Mouse (Mus musculus) liver, adult (tissue): ENCODE measurements around the gene Epha10.

Experiments
- GATA4 ChIP-seq: IDR thresholded peaks from 2 replicates; pipeline ENCODE4 v1.6.1; 2014; ENCODE audit warnings: mild to moderate bottlenecking, low read length; ENCODE audit not compliant: insufficient replicate concordance

Epha10 gene

DNA sequence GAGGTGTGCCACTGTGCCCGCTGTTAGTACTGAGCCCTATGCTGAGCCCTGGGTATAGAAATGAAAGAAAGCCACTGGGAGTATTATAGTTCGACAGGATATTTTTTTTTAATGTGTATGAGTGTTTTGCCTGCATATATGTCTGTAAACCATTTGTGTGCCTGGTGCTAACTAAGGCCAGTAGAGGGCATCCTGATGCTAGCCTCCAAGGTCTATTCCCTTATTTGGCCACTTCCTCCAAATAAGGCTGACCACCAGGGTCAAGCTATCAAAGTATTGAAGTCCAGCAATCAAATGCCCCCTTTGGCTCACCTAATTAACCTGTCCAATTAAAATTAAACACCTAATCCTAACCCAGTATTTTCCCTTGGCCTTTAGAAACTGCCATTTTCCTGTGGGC, 64.3 kb downstream of the Epha10 start:
- TF ChIP-seq GATA4: no peak

DNA sequence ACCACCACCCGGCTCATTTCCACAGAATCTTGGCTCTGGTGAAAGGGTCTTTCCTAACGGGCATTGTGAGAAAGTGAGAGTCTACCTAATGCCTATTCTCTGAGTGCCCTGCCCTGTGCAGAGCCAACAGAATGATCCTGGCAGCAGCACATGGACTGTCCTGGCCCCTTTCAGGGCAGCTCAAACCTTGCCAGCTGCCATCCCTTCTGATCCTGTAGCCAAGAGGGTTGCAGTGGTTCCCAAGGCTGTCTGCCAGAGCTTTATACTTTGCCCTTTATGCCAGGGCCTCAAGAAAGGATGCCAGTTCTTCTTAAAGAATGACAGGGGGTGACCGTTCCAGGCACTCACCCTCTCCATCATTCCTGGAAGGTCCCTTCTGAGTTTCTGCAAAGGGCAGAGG, 68.8 kb downstream of the Epha10 start:
- TF ChIP-seq GATA4: no peak

DNA sequence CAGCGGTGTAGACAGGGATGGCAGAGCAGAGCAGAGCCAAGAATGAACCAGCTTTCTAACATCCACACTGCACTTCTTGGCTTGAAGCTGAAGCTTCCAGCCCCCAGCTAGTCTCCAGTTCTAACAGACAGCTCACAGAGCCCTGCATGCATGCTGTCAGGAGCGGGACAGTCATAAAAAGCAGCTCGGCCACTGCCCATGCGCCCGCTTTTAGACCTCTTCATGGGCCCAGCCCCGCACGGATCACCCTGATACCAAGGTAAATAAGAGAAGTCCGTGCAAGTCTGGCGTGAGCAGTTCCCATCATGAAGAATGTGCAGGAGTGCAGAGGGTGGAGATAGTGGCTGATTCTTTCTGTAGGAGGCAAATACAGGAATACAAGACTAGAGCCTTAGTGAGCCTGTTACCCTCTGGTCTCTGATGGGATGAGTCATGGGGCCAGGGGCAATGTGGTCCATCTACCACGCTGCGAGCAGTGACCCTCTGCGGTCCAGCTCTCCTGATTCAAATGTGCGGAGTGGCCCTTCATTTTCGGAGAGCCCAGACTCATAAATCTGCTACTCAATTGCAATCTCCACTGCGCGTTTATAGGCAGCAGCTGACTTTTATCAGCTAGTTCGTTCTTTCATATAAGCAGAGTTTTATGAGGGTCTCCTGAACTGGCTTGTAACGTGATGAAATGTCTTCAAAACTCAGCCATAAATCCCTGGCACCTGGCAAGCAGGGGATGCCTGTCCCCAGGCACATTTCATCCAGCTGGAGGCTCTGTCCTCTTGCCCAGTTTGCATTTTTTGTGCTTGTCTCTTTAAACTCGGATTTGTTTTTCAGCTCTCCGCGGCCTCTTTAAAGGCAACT, 69.7 kb downstream of the Epha10 start:
- TF ChIP-seq GATA4: no peak

DNA sequence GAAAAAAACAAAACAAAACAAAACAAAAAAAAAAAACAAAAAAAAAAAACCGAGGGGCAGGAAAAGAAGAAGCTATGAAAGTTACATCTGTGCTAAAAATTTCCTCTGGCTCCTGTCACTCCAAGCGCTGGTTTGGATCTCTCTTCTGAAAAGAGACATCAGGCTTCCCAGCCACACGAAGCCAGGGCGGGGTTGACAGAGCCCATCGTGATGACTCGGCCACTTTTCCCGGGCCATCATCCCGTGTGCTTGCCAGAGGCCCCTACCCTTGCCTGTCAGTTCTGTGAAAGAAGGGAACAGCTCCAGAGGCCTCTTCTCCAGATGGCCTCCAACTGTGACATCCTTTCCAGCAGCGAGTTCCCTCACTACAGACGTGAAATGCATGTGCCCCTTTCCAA, 70.3 kb downstream of the Epha10 start:
- no peak for TF ChIP-seq GATA4

DNA sequence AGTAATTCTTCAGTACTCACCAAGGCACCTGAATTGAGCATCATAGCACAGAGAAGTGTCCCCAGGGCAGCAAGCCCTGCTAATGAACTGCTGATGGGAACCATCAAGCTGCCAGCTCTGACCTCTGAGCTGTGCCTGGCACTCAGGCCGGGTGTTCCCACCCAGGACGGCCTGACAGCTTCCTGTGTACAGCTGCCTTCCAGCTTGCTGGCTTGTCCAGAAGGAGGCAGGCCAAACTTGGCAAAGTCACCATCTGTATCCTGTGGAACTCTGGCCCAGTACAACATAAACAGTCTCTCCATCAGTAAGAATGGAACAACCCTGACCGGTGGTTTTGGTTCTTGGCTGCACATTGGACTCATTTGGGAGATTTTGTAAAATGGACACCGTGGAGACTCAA, 72.8 kb downstream of the Epha10 start:
- TF ChIP-seq GATA4: no peak

DNA sequence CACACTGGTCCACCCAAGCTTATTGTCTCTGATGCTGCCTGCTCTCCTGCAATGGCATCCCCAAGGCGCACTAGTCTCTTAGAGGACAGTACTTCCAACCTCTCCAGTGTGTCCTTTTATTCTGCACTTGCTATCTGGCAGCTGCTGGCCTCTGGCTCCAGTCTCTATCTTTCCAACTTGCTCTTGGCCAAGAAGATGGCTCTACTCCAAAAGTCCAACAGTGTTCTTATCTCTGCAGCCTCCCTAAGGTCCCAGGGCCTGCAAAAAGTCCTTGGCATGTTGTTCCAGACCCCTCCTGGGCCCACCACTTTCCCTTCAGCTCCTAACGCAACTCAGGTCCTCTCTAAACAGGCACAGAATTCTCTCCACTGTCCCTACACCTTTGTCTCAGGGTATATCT, 76.6 kb downstream of the Epha10 start:
- TF ChIP-seq GATA4: no peak

DNA sequence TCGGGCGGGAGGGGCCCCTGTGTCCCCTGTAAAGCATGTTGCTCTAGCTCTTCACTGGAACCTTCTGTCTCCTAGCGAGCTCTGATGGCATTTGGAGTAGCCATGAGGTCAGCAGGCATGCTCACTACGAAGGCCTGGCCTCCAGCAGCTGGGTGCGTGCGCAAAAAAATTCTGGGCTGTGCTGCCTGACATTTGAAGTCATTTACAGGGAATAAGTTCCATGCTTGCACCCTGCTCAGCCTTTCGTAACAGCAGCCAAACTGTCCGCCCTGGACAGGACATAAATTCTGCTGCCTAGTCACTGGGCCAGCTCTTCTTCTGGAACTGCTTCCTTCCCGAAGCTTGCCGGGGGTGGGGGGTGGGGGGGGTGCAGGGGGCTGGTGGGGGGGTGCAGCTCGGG, 78.4 kb downstream of the Epha10 start:
- no peak for TF ChIP-seq GATA4

DNA sequence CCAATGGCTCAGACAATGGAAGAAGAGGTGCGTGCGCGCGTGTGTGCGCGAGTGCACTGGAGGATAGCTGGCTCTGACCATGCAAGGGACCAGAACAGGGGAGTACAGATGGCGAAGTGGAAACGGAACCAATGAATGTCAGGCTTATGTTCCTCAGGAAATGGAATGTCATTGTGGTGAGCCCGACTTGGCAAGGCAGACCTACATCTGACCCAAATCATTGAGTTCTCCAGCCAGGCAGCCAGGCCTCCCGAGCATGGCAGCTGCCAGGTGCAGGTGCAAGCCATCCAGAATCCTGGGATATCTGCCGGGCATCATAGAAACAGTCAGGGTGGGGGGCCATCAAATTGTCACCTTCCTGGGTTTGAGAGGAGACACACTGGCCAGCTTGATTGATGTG, 80.2 kb downstream of the Epha10 start:
- TF ChIP-seq GATA4: no peak

DNA sequence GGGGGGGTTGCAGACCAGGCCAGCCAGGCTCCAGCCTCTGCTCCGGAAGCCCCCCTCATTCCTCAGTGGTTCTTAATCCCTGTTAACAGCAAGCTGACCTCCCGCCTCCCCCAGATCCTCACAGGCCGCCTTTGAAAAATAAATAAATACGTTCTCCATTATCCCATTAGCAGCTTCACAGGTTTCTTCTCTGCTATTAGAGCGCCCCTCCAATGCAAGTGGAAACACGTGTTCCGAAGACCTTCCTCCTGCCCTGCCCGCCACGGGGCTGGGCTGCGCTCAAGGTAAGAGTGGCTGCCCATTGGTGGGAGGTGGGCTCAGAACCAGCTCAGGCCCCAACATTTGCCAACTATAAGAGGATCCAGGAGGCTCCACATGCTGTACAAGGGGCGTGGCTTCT, 81.9 kb downstream of the Epha10 start:
- no peak for TF ChIP-seq GATA4

DNA sequence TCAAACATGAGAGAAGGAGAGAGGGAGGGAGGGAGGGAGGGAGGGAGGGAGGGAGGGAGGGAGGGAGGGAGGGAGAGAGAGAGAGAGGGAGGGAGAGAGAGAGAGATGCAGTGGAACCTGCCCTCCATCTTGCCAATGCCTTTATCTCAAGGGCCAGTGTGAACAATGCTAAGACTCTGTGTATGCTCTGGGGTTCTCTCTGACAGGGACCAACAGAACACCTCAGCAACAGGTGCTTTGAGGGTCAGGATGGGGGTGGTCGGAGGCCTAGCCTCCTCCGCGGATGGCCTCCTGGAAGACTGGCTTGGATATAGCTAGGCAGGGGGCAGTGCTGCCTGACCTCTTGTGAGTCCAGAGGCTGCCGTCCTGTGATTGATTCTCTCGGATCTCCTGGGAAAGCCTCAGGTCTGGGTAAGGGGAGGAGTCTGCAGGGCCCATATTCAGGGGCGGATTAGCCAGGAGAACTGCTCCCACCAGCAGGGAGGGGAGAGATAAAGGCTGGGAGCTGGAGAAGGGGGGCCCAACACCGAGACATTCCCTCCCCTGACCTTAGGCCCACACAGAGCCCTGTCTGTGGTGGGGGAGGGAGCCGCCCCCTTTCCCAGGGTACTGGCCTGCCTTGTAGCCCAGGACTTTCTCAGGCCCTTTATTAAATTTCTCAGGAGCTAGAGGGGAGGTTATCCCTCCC, 84.4 kb downstream of the Epha10 start:
- TF ChIP-seq GATA4: no peak
